Mouse (Mus musculus): ENCODE results near the gene Cpsf4l.
A peak's percentile ranks its signal among the peaks of the same experiment; 100 is the strongest.

The Cpsf4l gene

DNA sequence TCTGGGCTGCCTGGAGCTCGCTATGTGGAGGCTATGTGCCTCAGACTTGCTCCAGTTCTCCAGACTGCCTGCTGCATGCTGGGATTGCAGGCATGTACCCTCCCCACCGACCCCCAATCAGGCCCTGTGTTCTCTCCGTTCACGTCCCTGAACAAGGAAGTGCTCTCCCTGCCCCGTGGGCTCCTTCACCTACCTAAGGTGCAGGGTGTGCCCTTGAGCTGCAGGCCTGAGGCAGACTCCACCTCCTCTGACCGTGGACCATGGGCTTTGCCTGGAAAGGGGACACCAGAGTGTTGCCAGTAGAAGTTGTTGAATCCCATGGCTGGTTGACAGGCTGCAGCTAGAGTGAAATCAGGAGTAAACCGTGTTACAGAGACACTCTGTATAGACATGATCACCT is 10.2 kb downstream of the Cpsf4l start:
- DNase-seq (ENCODE audit: low read depth, low spot score), result no peak

DNA sequence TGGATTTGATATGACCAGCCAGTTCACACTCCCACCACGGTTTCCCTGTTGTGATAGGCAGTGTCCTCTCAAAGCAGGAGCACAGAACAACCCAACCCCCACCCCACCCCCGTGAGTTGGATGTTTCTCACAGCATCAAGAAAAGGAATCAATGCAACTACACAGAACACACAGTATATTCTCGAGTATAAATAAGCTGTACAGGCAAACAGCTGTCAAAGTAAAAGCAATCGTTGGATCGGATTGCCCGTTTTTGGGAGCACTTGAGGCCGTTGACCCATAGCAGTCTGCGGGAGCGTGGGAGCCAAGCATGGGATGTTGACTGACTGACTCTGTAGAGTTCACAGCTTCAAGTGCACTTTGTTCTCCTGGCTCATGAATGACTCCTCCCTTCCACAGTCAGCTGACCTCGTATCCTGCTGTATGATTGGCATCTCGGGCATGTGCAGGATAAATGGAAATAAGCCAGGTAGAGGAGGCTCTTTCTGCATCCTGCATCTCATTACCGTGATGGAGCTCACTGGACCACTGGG is 11.7 kb downstream of the Cpsf4l start:
- DNase-seq (ENCODE audit: low read depth, low spot score), result no peak

DNA sequence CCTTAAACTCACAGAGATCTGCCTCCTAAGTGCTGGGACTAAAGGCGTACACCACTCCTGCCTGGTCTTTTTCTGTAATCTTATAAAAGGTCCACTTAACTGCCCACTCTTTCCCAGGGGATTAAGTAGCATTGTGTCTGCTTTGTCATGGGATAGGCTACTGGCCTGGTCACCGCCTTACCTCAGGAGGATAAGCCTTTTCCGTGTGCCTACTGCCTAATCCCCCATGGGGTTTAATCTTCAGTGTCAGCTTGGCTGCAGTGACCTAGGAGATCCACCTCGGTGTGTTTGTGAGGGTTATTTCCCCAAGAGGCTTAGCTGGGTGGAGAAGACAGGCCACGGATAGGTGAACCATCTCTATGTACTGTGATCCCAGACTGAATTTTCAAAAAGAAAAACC is 12.2 kb downstream of the Cpsf4l start:
- no peak for DNase-seq (ENCODE audit: low read depth, low spot score)

DNA sequence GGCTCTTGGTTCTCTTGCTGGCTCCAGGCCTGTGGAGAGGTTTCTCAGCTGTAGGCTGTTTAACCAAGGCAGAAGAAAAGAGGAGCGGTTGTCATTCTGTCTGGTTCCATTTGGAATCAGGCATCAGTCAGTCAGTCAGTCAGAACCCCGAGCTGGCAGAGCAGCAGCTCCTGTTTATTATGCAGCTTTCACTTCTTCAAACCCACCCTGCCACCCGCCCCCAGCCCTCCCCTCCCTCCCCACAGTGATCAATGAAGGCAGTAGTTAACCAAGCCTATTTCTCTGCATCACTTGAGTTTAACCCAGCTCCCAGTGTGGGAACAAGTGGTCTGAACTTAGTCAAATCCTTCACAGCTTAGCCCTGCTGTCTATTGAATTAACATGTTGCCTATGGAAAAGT is 18.0 kb downstream of the Cpsf4l start:
- DNase-seq (ENCODE audit: low read depth, low spot score), result no peak

DNA sequence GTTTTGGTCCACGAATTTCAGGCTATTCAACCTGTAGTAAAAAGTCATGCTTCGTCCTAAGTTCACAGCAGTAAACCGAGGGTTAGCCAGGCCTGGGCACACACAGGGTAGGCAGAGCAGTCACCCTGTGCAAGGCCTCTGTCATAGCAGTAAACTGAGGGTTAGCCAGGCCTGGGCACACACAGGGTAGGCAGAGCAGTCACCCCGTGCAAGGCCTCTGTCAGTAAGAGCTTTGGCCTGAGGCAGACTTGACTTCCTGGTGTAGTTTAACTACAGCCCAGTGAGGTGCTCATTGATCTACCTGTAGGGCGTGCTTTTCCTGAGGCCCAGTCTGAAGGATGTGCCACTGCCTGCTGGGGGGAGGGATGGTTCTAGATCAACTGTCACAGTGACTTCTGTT is 18.5 kb downstream of the Cpsf4l start:
- no peak for DNase-seq (ENCODE audit: low read depth, low spot score)

DNA sequence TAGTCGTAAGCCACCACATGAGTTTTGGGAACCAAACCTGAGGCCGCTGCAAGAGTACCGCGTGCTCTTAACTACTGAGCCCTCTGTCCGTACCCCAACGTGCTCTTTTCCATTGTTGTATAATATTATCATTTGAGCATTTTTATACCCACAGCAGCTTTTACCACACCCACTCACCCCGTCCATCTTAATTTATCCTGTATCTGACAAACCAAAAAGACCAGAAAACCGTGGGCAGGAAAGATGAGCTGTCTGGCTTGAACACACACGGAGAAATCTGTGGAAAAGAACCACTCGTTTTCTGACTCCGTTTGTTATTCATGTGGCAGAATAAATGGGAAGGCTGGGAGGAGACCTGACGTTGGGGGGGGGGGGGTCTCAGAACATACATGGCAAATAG is 19.3 kb downstream of the Cpsf4l start:
- no peak for DNase-seq (ENCODE audit: low read depth, low spot score)

DNA sequence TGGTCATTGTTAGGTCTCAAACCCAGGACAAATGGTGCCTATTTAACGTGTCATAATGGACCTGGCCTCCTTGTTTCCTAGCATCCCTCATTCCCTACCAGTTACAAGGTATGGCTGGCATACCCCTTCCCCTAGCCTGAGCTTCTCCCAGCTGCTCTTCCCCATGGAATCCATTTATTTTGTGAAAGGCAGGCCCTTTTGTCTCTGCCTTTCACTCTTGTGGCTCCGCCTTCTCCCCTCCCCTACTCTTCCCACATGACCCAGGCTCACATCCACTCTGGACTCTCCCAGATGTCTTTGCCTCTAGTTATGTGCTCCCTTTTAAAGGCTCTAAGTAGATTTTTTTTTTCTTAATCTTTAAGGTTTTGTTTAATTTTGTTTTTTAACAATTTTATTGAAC is 22.8 kb downstream of the Cpsf4l start:
- no peak for DNase-seq (ENCODE audit: low read depth, low spot score)

DNA sequence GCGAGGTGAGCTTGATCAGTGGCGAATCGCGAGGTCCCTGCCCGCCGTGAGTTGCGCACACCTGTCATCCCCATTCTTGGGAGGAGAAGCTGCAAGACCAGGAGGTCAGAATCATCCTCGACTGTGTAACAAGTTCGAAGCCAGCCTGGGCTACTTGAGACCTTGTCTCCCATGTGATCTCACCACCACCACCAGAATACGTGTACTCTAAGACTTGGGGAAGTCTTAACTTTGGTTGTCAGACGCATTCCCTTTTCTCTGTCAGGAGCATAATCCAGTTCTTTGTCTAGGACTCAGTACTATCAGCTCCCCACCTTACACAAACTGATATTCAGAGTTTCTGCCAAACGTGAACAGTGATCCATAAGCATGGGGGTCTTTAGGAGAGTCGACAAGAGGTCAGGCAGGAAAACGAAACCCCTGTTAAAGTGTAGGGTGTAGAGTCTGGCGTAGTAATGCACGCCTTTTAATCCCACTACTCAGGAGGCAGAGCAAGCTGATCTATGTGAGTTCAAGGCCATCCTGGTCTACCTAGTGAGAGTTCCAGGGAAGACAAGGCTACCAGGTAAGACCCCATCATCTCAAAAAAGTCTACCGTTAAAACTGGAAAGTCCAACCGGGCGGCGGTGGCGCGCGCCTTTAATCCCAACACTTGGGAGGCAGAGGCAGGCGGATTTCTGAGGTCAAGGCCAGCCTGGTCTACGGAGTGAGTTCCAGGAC is 24.9 kb downstream of the Cpsf4l start:
- DNase-seq (ENCODE audit: low read depth, low spot score), result no peak

DNA sequence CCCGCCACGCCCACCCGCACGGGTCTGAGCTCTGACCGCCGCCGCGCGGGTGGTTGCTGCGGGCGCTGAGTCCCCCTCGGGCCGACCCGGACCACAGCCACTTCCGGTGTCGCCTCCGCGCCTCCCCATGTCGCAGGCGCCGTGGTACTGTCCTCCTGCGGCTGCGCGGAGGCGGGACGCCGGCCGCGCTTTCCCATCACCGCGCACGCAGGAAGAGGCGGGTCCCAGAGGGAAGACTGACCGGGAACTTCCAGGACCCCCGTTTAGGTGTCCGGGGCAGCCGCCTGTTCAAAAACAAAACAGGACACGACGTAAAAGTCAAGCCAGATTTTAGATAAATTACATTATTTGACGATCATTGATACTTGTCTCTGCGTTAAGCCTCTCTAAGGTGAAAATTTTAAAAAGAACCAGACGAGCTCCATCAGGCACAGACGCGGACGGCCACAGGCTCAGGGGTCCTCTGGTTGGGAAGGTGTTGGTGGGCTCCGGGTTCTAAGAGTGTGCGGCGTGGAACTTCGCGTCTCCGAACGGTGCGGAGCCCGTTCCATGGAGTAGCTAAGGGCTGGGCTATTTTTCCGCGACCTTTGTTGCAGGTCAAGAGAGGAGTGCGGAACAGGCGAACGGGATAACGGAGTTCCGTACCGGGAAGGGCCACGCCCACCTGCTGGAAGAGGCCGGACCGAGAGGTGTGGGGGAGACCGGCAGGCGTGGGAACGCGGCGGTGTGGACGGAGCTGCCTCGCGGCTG is 25.7 kb downstream of the Cpsf4l start, which contains the start of the genes Fam104a and D11Wsu47e:
Gene Fam104a, minus strand, starts transcription at position 199 of the 750 bp plus-strand sequence.
Gene D11Wsu47e, plus strand, starts transcription at position 456 of the 750 bp plus-strand sequence.
- DNase-seq (ENCODE audit: low read depth, low spot score), result peak; percentile 97

DNA sequence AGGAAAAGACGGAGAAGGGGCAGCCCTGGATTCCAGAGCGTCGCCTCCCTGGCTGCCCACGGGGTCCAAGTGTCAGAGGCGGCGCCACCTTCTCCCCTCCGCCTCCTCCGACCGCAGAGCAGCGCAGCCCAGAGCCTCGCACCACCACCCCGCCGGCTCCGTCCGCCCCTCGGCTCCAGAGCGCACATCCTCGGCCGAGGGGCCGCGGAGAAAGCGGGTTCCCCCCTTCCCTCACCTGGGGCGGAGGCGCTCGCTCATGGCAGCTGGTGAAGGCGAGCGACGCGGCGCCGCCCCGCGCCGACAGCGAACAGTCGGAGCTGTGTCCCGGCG is 26.2 kb downstream of the Cpsf4l start:
- no peak for DNase-seq (ENCODE audit: low read depth, low spot score)

DNA sequence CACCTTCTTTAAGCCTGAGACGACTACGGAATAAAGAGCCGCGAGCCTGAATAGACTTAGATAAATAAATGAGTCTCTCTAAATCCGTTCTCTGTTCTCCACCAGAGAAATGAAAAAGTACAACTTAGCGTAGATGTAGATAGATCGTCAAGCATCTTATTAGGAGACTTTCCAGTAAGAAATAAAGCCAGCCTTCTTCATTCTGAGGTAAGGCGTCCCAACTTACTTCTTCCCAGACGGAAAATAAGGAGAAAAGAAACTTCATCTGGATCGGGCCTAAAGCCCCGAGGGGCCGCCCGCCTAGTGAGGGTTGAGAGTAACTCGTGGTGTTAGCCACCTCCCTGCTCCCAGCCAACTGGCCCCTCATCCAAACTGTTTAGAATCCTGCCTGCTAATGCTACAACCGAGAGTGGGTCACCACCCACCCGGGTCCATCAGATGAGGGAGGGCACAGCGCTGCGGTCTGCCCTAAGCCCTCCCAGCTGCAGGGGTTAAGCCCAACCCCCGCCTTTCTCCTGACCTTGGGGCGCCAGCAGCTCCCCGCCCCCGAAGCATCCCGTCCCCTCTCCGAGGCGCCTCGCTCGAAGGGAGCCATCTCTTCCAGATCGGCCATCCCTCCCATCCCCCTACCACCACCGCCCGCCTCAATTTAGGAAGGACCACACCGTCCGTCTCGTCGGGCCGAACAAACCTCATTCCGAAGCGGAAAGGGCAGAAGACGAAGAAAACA is 26.8 kb downstream of the Cpsf4l start:
- DNase-seq (ENCODE audit: low read depth, low spot score), result peak; percentile 63

DNA sequence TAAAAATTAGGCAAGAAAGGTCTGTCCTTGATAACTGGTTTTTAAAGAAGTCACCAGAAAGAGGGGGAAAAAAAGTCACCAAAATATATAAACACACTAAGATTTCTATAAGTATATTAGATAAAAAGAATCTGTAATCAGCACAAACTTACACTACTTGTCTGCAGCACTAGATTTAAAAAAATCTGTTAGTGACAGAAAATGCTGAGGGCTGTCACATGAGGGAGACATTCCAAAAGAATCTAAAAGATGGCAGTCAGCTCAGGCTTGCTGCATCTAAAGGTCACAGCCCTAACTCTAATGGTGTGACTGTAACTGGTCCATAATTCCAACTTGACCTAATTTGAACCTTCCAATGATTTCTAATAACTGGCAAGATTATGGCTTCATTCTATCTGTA is 27.8 kb downstream of the Cpsf4l start:
- DNase-seq (ENCODE audit: low read depth, low spot score), result no peak

DNA sequence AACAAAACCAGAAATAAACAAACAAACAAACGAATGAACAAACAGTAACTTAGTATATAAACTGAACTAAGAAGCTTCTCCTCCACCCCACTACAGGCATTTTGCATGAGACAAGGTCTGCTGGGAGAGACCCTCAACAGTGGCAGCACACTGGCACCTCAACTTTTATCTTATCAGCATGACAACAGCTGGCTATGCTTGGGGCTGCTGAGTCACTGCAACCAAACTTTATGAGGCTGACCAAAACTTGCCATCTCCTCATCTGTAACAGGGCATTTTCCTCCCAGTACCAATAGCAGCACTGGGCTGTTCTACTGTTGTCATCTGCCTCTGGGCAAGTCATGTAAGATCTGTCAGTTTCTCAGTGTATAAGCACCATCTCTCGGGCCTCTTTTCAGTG is 28.9 kb downstream of the Cpsf4l start:
- DNase-seq (ENCODE audit: low read depth, low spot score), result no peak

DNA sequence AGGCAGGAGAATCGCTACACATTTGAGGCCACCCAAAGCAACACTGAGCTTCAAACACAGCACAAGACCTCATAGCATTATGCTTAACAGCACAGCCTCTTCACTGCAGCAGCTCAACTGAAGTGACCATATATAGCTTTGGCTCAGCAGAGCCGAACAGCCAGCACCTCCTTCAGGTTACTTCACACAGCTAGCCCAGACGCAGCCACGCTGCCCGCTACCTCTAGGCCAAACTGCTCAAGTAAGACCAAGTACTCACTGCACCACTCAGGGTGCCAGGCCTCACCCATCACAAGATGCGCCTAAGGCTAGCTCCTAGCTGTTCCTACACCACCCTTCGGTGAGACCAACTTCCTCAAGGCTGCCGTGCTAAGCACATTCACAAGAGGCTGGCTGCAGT is 31.4 kb downstream of the Cpsf4l start:
- DNase-seq (ENCODE audit: low read depth, low spot score), result no peak

DNA sequence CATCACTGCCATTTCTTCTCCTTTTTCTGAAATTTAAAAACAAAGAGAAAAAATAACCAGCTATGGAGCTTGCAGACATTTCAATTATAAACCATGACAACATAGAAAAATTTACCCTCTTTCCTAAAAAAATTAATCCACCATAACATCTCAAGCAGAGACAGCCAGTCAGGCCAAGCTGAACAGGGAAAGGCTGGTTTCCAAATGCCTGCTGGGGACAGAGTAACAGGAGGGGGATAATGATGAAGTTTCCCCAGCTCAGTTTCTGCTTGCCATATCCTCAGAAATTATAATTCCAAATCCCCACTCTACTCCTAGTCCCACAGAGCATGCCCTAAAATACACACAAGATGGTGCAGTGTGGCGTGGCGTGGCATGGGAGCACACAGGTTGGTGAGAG is 32.4 kb downstream of the Cpsf4l start:
- DNase-seq (ENCODE audit: low read depth, low spot score), result no peak

DNA sequence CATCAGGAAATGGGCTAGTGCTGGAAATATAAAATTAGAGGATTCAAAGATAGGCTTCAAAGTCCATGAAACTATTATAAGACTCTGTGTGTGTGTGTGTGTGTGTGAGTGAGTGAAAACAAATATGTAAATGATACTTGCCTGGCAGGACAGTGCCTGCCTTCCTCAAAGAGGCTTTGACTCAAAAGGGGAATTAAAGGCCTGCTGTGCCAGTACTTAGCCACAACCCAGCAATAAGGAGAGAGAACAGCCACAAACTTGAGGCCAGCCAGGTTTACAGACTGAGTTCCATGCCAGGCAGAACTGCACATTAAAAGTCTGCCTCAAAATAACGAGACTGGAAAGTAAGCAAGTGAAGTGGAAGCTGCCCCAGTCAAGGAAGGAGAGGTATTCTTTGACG is 33.0 kb downstream of the Cpsf4l start:
- DNase-seq (ENCODE audit: low read depth, low spot score), result no peak

DNA sequence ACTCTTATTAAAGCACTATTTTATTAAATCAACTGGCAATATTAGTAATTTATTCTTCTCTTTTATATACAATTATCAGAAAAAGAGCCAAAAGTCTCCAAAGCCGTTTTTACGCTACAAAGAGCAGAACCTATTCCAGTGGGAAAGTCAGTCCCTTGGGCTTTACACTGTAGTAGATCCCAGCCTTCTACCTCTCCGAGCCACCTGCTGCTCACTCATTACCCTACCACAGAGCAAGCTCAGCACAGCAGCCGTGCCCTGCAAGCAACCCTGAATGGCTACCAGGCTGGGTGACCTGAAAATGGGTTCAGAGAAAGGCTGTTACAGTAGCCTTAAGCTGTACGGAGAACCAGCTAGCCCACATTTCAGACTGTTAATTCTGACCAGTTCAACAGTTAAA is 35.2 kb downstream of the Cpsf4l start:
- DNase-seq (ENCODE audit: low read depth, low spot score), result no peak

DNA sequence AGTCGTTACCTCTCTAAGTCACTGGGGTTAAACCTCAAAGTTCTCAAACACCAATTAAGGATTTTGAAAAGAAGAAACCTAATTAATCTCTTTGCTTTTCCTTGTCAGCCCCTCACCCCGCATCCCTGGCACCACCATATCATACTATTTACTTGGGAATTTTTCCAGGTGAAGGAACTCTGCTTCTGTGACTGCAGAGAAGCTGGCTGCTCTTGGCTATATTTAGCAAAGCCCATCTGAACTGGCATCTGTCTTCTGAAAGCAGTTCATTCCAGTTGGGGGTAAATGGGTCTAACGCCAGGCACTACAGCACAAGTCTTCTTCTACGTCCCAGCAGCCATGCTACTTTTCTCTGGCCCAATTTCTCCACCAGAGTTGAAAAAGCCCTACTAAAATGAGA is 36.2 kb downstream of the Cpsf4l start:
- DNase-seq (ENCODE audit: low read depth, low spot score), result no peak

DNA sequence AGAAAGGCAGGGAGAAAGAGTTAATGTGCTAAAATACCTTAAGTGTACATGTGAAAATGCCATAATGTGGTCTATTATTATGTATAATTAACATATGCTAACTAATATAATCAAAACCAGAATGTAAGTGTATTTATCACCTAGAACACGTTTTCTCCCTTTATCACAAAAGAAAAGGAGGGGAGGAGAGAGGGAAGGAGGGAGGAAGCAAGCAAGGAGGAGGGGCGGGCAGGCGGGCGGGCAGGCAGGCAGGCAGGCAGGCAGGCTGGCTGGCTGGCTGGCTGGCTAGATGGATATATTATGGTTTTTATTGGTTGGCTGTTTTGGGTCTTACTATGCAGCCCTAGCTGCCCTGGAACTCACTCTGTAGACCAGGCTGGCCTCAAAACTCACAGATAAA is 40.1 kb downstream of the Cpsf4l start:
- DNase-seq (ENCODE audit: low read depth, low spot score), result no peak

DNA sequence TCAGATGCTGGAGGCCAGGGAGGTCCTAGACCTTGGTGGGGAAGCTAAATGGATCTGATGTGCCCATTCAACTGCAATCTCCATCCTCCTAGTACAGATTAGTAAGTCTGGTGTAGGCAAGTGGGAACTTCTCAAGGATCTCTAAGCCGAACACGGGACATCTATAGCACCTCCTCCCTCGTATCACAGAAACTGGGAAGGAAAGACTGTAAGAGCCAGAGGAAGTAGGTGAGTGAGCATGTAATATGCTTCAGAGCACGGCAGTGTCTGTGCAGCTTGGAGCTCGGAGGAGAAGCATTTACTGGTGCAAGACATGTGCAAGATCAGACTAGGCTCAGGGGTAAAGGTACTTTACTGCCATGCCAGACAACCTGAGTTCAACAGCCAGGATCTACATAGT is 41.0 kb downstream of the Cpsf4l start:
- DNase-seq (ENCODE audit: low read depth, low spot score), result no peak

DNA sequence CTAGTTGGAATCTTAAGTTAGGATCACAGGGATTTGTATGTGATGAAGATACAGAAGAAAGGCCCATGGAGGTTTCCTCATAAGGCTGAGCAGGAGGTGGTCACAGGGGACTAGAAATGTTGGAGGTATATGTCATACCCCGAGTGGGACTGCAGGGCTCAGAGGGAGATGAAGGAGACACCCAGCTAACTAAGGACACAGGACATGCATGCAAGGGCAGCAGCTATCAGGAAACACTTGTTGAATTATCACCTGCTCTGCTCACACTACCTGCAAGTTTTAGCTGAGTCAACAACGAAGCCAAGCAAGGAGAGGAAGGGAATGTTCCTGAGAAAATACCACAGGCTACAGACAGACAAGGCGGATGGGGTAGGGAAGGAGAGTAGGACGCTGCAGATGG is 42.1 kb downstream of the Cpsf4l start:
- DNase-seq (ENCODE audit: low read depth, low spot score), result no peak

DNA sequence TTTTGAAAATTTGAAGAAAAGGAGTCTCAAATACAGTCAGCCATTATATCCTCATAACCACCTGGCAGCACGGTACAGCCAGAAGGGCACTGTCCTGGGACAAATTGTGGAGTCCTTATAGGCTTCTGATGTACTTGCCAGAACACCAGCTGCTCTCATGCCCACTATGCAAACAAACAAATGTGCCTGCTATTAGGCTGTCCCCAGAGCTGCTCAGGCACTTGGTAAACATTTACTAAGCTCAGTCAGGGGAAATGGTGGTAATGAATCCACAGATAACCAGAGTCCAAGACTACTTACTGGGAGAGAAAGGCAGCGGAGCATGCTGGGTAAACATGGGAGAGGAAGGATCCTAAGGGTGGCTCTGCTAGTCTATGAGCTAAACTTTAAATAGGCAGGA is 42.7 kb downstream of the Cpsf4l start:
- DNase-seq (ENCODE audit: low read depth, low spot score), result no peak
